Mouse (Mus musculus) embryonic facial prominence, embryonic 12.5 days (tissue): ENCODE results near the gene Cdk12. TPM values are rescaled to one million over a fixed set of nuclear protein-coding genes. Genes with fewer than 3 reads are reported as not detected.

Experiments used
- ATAC-seq: fragments of 200-750 bp; cut with Nextera tagmentation; 2 replicates; pipeline ENCODE4 v1.8.0; 2017; ENCODE audit not compliant: insufficient number of reproducible peaks, insufficient read depth, low FRiP score, low TSS enrichment
- H3K27ac ChIP-seq: fragments of 300-500 bp; sonication (generic); 2 replicates; pipeline ENCODE4 v1.5.1; 2016; ENCODE audit warnings: mild to moderate bottlenecking
- H3K27me3 ChIP-seq: fragments of 300-500 bp; sonication (generic); 2 replicates; pipeline ENCODE4 v1.6.1; 2016; ENCODE audit warnings: mild to moderate bottlenecking, moderate library complexity
- H3K36me3 ChIP-seq: fragments of 300-500 bp; sonication (generic); 2 replicates; pipeline ENCODE4 v1.6.1; 2016; ENCODE audit warnings: mild to moderate bottlenecking
- H3K4me1 ChIP-seq: fragments of 300-500 bp; sonication (generic); 2 replicates; pipeline ENCODE4 v1.6.1; 2016
- H3K4me2 ChIP-seq: fragments of 300-500 bp; sonication (generic); replicated peaks from 2 replicates; pipeline ENCODE4 v1.6.1; 2016; ENCODE audit warnings: mild to moderate bottlenecking, moderate library complexity
- H3K4me3 ChIP-seq: fragments of 300-500 bp; sonication (generic); 2 replicates; pipeline ENCODE4 v1.5.1; 2016; ENCODE audit warnings: mild to moderate bottlenecking
- H3K9ac ChIP-seq: fragments of 300-500 bp; sonication (generic); 2 replicates; pipeline ENCODE4 v1.6.1; 2016; ENCODE audit warnings: mild to moderate bottlenecking, moderate library complexity
- H3K9me3 ChIP-seq: fragments of 300-500 bp; sonication (generic); 2 replicates; pipeline ENCODE4 v1.6.1; 2016; ENCODE audit warnings: mild to moderate bottlenecking, moderate library complexity
- WGBS: fragments of 180-500 bp; shearing (Covaris S2); methylation state at CpG from one replicate; pipeline ENCODE4 v1.1.7; 2016; 5-methylcytosine and 5-hydroxymethylcytosine counted together
- polyA plus RNA-seq: library from polyadenylated mRNA; unstranded; fragments of >200 nt; fragmentation: Nextera tagmentation; extraction: Ambion mirVana; gene quantifications from 2 replicates; pipeline ENCODE4 v1.2.1, GENCODE M21; 2016

The Cdk12 gene
- polyA plus RNA-seq, 1 experiment from 2014 or later = 15.9 TPM

GRCm38 (mm10) chr11:98265039-98265438 lies 62.2 kb downstream of the Cdk12 start:
- Histone ChIP-seq H3K27ac (no peak overlapping the region), H3K4me3 (no peak overlapping the region), H3K9me3 (no peaks in the 10 kb centered on the region), H3K4me2 (no peak overlapping the region), H3K36me3 (peaks cover 51% of the 10 kb centered on the region), H3K4me1 (no peaks in the 10 kb centered on the region), H3K9ac (no peak overlapping the region), H3K27me3 (no peaks in the 10 kb centered on the region)
- WGBS = 5% methylated on average over 2 of the region's 2 CpGs
- no peak for ATAC-seq

GRCm38 (mm10) chr11:98265891-98266290 lies 63.0 kb downstream of the Cdk12 start:
- ATAC-seq = no peak
- WGBS = 77% methylated on average over 5 of the region's 5 CpGs
- no peaks in the 10 kb centered on the region for H3K27me3 ChIP-seq
- H3K27ac ChIP-seq = no peak overlapping the region
- no peaks in the 10 kb centered on the region for H3K9me3 ChIP-seq
- no peak overlapping the region for H3K4me2 ChIP-seq
- H3K36me3 ChIP-seq = peaks cover 57% of the 10 kb centered on the region
- no peaks in the 10 kb centered on the region for H3K4me1 ChIP-seq
- H3K9ac ChIP-seq = no peak overlapping the region
- no peak overlapping the region for H3K4me3 ChIP-seq

- WGBS = 80% methylated on average over 6 of the region's 6 CpGs
- no peak for ATAC-seq
- H3K4me3 ChIP-seq = no peak overlapping the region
- H3K36me3 ChIP-seq = peaks cover 65% of the 10 kb centered on the region
- no peak overlapping the region for H3K9ac ChIP-seq
- H3K4me1 ChIP-seq = no peaks in the 10 kb centered on the region
- H3K4me2 ChIP-seq = no peak overlapping the region
- H3K27ac ChIP-seq = no peak overlapping the region
- H3K9me3 ChIP-seq = no peaks in the 10 kb centered on the region
- H3K27me3 ChIP-seq = no peaks in the 10 kb centered on the region
These were observed 64.0 kb downstream of the Cdk12 start for GRCm38 (mm10) chr11:98266699-98267402.

- H3K9ac ChIP-seq = no peak overlapping the region
- ATAC-seq = no peak
- no peaks in the 10 kb centered on the region for H3K9me3 ChIP-seq
- no peak overlapping the region for H3K4me2 ChIP-seq
- no peak overlapping the region for H3K27ac ChIP-seq
- H3K36me3 ChIP-seq = peaks cover 75% of the 10 kb centered on the region
- 87% methylated on average over 3 of the region's 3 CpGs for WGBS
- H3K4me1 ChIP-seq = no peaks in the 10 kb centered on the region
- H3K27me3 ChIP-seq = no peaks in the 10 kb centered on the region
- H3K4me3 ChIP-seq = no peak overlapping the region
These were observed 67.2 kb downstream of the Cdk12 start for GRCm38 (mm10) chr11:98270066-98270465.

- ATAC-seq = no peak
- no peaks in the 10 kb centered on the region for H3K9me3 ChIP-seq
- no peaks in the 10 kb centered on the region for H3K4me1 ChIP-seq
- H3K9ac ChIP-seq = no peak overlapping the region
- H3K27me3 ChIP-seq = no peaks in the 10 kb centered on the region
- H3K4me2 ChIP-seq = no peak overlapping the region
- H3K36me3 ChIP-seq = peaks cover 75% of the 10 kb centered on the region
- H3K27ac ChIP-seq = no peak overlapping the region
- H3K4me3 ChIP-seq = no peak overlapping the region
These were observed 67.6 kb downstream of the Cdk12 start for GRCm38 (mm10) chr11:98270466-98270865.

DNA sequence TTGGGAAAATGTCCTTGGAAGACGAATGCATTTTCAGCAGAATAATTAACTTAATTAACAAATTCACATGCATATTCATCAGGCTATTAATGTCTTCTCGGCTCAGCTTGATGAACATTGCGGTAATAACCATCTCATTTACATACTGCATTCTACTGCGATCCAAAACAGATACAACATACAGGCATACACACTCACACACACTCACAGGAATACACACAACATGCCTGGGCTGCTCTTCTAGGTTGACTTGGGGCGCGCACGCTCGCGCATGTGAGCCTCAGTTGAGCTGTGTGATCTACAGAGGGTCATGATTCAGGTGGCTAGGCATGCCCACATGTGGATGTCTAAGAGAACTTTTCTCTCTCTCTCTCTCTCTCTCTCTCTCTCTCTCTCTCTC lies 80.9 kb downstream of the Cdk12 start:
- no peak overlapping the region for H3K9ac ChIP-seq
- peak overlapping the region; percentile 48 for H3K4me2 ChIP-seq
- no peaks in the 10 kb centered on the region; the same call in 1 of the 2 replicates for H3K27me3 ChIP-seq
- no peak for ATAC-seq
- H3K36me3 ChIP-seq = peaks cover 9% of the 10 kb centered on the region; the same call in 1 of the 2 replicates
- whole genome bisulfite sequencing = 30% methylated on average over 9 of the region's 9 CpGs
- H3K4me1 ChIP-seq = 0 out of 2 replicates have a peak, but pooled peaks cover 8% of the 10 kb centered on the region
- H3K9me3 ChIP-seq = no peaks in the 10 kb centered on the region
- no peak overlapping the region for H3K27ac ChIP-seq
- H3K4me3 ChIP-seq = 0 out of 2 replicates have a peak overlapping the region, but pooled peaks have one; percentile 29

DNA sequence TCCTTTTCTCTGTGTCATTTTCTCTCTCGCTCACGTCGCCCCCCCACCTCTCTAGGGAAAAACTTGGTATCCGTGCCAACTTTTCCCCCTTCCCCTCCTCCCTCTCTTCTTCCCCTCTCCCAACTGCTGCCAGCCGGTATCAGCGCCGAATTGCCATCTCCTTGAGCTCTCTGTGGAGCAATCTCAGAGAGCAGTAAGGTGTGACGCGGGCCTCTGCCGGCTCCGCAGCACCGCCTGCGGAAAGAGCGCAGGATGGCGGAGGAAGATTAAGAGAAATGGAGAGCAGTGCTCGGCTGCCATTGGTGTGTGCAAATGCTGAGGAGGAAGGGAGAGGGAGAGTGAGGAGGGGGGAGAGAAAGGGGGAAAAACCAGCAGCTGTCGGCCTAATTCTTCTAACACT lies 81.4 kb downstream of the Cdk12 start:
- Histone ChIP-seq H3K9ac (0 out of 2 replicates have a peak overlapping the region, but pooled peaks have one; percentile 27), H3K4me2 (peak overlapping the region; percentile 48), H3K27ac (no peak overlapping the region), H3K27me3 (no peaks in the 10 kb centered on the region; the same call in 1 of the 2 replicates), H3K4me1 (0 out of 2 replicates have a peak, but pooled peaks cover 8% of the 10 kb centered on the region), H3K36me3 (0 out of 2 replicates have a peak, but pooled peaks cover 5% of the 10 kb centered on the region), H3K4me3 (peak overlapping the region; percentile 29), H3K9me3 (no peaks in the 10 kb centered on the region)
- WGBS = 3% methylated on average over 14 of the region's 17 CpGs
- no peak for ATAC-seq

DNA sequence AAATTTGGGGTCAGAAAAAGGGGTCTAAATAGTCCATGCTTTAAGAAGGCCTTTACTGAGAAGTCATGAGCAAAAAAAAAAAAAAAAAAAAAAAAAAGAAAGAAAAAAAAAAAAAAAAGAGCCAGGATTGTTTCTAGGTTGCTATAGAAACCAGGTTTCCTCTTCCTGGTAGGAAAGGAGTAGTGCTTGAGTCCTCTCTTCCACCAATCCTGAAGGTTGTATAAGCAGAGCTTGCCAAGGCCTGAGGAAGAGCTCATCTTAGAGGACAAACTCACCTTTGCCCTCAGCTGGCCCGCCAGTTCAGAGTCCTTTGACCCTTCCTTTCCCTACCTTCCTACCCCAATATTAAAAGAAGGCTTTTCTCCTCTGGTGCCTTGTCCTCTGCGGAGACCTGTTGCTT lies 82.5 kb downstream of the Cdk12 start:
- Histone ChIP-seq H3K4me1 (0 out of 2 replicates have a peak, but pooled peaks cover 8% of the 10 kb centered on the region), H3K27me3 (no peaks in the 10 kb centered on the region; the same call in 1 of the 2 replicates), H3K9me3 (no peaks in the 10 kb centered on the region), H3K36me3 (0 out of 2 replicates have a peak, but pooled peaks cover 5% of the 10 kb centered on the region), H3K9ac (no peak overlapping the region), H3K27ac (no peak overlapping the region), H3K4me2 (no peak overlapping the region), H3K4me3 (no peak overlapping the region)
- 45% methylated on average over 2 of the region's 2 CpGs for WGBS
- ATAC-seq = no peak

DNA sequence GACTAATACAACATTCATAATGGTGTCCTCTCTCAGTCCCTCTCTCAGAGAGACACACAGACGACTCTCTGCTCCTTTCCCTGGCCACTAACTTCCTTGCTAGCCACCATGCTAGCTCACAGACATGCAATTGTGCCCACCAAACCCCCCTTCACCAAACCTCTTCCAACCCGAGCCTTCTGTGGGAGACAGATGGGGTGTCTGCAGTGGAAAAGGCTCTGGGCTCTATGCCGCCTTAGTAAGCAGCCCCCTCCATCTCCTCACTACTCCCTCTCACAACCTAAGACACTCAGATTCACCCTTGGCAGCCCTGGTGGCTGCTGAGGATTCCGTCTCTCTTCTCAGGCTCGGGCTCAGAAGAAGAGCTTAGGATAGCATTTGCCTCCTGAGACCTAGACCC lies 84.7 kb downstream of the Cdk12 start:
- ATAC-seq = no peak
- H3K4me3 ChIP-seq = no peak overlapping the region
- 36% methylated on average over 5 of the region's 5 CpGs for WGBS
- H3K4me2 ChIP-seq = no peak overlapping the region
- H3K36me3 ChIP-seq = no peaks in the 10 kb centered on the region
- H3K27ac ChIP-seq = no peak overlapping the region
- H3K4me1 ChIP-seq = 0 out of 2 replicates have a peak, but pooled peaks cover 8% of the 10 kb centered on the region
- no peak overlapping the region for H3K9ac ChIP-seq
- no peaks in the 10 kb centered on the region; the same call in 1 of the 2 replicates for H3K27me3 ChIP-seq
- no peaks in the 10 kb centered on the region for H3K9me3 ChIP-seq

DNA sequence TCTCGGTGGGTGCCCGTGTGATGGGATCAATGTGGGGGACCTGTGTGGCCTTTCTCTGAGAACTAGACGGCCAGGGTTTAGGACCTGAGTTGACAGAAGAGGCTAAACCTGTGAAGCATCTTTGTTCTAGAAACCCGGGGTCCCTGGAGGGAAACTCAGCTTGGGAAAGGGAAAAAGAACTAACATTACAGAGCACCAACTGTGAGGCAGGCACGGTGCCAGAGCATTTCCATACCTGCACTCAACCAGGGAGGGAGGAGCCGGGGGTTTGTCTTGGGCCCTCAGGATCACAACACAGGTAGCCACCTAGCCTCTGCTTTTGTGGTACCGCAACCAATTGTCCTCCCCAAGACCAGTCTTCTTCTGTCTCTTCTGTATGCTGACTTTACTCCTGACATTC lies 85.1 kb downstream of the Cdk12 start:
- no peak for ATAC-seq

DNA sequence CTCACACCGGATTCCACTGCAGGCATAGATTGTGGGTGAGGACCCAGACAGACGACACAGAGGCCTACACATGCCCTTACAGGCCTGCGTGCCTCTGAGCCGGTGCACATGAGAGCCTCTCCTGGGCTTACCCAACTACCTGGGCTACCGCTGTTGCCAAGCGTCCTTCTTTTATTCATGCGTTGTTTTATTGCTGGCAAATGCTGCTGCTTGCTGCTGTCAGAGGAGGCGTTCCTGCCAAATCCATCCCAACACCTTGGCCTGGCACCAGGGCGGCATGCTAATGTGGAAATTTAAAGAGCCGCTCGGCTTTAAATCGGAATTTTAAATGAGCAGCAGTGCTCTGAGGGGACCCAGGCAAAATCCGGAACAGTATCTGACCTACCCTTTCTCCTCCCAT lies 87.0 kb downstream of the Cdk12 start:
- H3K9ac ChIP-seq = 0 out of 2 replicates have a peak overlapping the region, but pooled peaks have one; percentile 25
- H3K36me3 ChIP-seq = no peaks in the 10 kb centered on the region
- no peak overlapping the region for H3K27ac ChIP-seq
- 0 out of 2 replicates have a peak, but pooled peaks cover 2% of the 10 kb centered on the region for H3K4me1 ChIP-seq
- peaks cover 10% of the 10 kb centered on the region for H3K27me3 ChIP-seq
- no peaks in the 10 kb centered on the region for H3K9me3 ChIP-seq
- H3K4me3 ChIP-seq = no peak overlapping the region
- no peak overlapping the region for H3K4me2 ChIP-seq
- WGBS = 58% methylated on average over 13 of the region's 13 CpGs
- no peak for ATAC-seq

More for the DNA sequence above, 85.1 kb downstream of the Cdk12 start:
- Histone ChIP-seq H3K9me3 (no peaks in the 10 kb centered on the region), H3K4me2 (no peak overlapping the region), H3K27ac (no peak overlapping the region), H3K4me3 (no peak overlapping the region), H3K9ac (no peak overlapping the region), H3K36me3 (no peaks in the 10 kb centered on the region), H3K27me3 (no peaks in the 10 kb centered on the region; the same call in 1 of the 2 replicates), H3K4me1 (0 out of 2 replicates have a peak, but pooled peaks cover 8% of the 10 kb centered on the region)
- 53% methylated on average over 7 of the region's 7 CpGs for WGBS

DNA sequence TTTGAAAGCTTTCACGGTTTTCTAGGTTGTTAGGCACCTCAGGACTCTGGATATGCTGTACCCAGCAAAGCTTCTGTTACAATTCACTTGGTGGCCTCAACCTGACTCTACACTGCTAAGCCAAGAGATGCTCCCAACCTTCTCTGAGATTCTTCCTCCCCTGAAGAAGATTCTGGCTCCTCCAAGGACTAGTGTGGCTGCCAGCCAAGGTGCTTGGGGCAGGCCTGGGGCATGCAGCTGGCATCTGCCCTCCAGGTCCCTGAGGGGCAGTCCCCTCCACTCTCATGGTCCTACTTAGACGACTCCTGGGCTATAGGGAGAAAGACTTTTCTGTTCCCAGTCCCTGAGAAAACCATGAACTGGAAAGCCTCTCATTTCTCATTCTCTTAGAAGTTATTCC lies 88.0 kb downstream of the Cdk12 start:
- H3K9ac ChIP-seq = no peak overlapping the region
- WGBS = 64% methylated on average over 2 of the region's 2 CpGs
- H3K36me3 ChIP-seq = no peaks in the 10 kb centered on the region
- no peak overlapping the region for H3K4me3 ChIP-seq
- H3K4me1 ChIP-seq = 0 out of 2 replicates have a peak, but pooled peaks cover 6% of the 10 kb centered on the region
- ATAC-seq = no peak
- no peaks in the 10 kb centered on the region for H3K9me3 ChIP-seq
- no peak overlapping the region for H3K4me2 ChIP-seq
- H3K27ac ChIP-seq = no peak overlapping the region
- peaks cover 20% of the 10 kb centered on the region for H3K27me3 ChIP-seq
